Mouse (Mus musculus) heart, embryonic 10.5 days (tissue): ENCODE data around the gene Heg1. TPM values are rescaled to one million over a fixed set of nuclear protein-coding genes. Genes with fewer than 3 reads are reported as not detected.

Source experiments
- DNase-seq: peaks from one replicate; pipeline ENCODE4 v3.0.0-alpha.2; 2017; ENCODE audit warnings: low spot score
- H3K27ac ChIP-seq: fragments of 300-500 bp; sonication (generic); 2 replicates; pipeline ENCODE4 v1.5.1; 2016; ENCODE audit warnings: mild to moderate bottlenecking
- H3K27me3 ChIP-seq: fragments of 300-500 bp; sonication (generic); 2 replicates; pipeline ENCODE4 v1.6.1; 2016; ENCODE audit warnings: mild to moderate bottlenecking; ENCODE audit not compliant: poor library complexity, insufficient read depth, severe bottlenecking
- H3K36me3 ChIP-seq: fragments of 300-500 bp; sonication (generic); 2 replicates; pipeline ENCODE4 v1.6.1; 2016; ENCODE audit warnings: mild to moderate bottlenecking, moderate library complexity
- H3K4me1 ChIP-seq: fragments of 300-500 bp; sonication (generic); 2 replicates; pipeline ENCODE4 v1.6.1; 2016; ENCODE audit warnings: mild to moderate bottlenecking
- H3K4me3 ChIP-seq: fragments of 300-500 bp; sonication (generic); 2 replicates; pipeline ENCODE4 v1.5.1; 2016; ENCODE audit warnings: mild to moderate bottlenecking, moderate library complexity
- H3K9me3 ChIP-seq: fragments of 300-500 bp; sonication (generic); 2 replicates; pipeline ENCODE4 v1.6.1; 2016; ENCODE audit warnings: mild to moderate bottlenecking, moderate library complexity
- WGBS: fragments of 180-500 bp; shearing (Covaris S2); methylation state at CpG from one replicate; pipeline ENCODE4 v1.1.7; 2016; 5-methylcytosine and 5-hydroxymethylcytosine counted together
- polyA plus RNA-seq: library from polyadenylated mRNA; unstranded; fragments of >200 nt; fragmentation: Nextera tagmentation; extraction: Ambion mirVana; gene quantifications from 2 replicates; pipeline ENCODE4 v1.2.1, GENCODE M21; 2016

The Heg1 gene
- polyA plus RNA-seq, 1 experiment from 2014 or later = 26.3 TPM

GRCm38 (mm10) chr16:33797860-33798259 is 113.7 kb downstream of the Heg1 start:
- H3K36me3 ChIP-seq = no peaks in the 10 kb centered on the region
- H3K4me1 ChIP-seq = no peaks in the 10 kb centered on the region
- no peaks in the 10 kb centered on the region for H3K9me3 ChIP-seq
- DNase-seq = no peak
- no peak overlapping the region for H3K4me3 ChIP-seq
- no peaks in the 10 kb centered on the region for H3K27me3 ChIP-seq
- 44% methylated on average over 5 of the region's 5 CpGs for WGBS
- no peak overlapping the region for H3K27ac ChIP-seq

- 70% methylated on average over 3 of the region's 3 CpGs for WGBS
- no peak overlapping the region for H3K27ac ChIP-seq
- DNase-seq = no peak
- H3K36me3 ChIP-seq = no peaks in the 10 kb centered on the region
- H3K9me3 ChIP-seq = no peaks in the 10 kb centered on the region
- no peak overlapping the region for H3K4me3 ChIP-seq
- H3K4me1 ChIP-seq = no peaks in the 10 kb centered on the region
- H3K27me3 ChIP-seq = no peaks in the 10 kb centered on the region
Observed at GRCm38 (mm10) chr16:33810002-33810401, 125.8 kb downstream of the Heg1 start.

GRCm38 (mm10) chr16:33818413-33819165 is 134.4 kb downstream of the Heg1 start:
- no peak for DNase-seq
- no peaks in the 10 kb centered on the region for H3K36me3 ChIP-seq
- 78% methylated on average over 7 of the region's 7 CpGs for WGBS
- no peak overlapping the region for H3K27ac ChIP-seq
- H3K27me3 ChIP-seq = peaks cover 7% of the 10 kb centered on the region; the same call in 1 of the 2 replicates
- no peaks in the 10 kb centered on the region for H3K4me1 ChIP-seq
- no peak overlapping the region for H3K4me3 ChIP-seq
- H3K9me3 ChIP-seq = no peaks in the 10 kb centered on the region

DNA sequence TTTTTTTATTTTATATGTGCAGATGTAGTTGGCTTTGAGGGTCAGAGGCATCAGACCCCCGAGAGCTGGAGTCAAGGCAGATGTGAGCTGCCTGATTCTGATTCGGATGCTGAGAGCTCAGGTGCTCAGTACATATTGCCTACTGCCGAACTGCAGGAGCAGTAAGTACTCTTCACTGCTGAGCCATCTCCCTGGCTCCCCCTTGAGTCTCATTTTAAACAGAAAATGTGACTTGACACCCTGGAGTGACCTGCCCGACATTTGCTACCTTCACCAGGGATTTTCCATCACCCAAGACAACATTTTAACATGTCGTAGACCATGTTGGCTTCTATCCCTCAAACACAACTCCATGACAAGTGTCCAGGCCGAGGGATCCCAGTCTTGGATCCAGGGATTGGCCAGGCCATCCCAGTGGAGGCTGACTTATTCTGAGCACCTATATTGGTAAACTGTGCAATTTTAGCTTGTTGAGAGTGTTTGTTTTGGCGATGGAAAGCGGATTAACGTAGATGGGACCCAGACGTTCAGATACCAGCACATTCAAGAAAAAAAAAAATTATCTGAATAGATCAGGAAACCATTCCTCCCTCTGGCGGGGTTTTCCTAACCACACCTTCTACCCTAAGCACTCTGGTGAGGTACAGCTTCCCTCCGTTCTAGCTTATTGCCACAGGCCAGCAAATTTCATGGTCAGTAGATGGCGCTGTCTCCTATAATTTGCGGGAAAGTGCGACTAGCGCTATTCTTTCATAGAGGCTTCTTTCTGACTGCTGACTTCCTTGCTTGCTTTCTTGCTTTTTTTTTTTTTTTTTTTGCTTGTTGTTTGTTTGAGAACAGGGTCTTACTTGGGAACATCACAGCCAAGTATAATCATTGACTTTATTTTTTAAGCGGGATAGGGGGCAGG is 136.4 kb downstream of the Heg1 start:
- WGBS = 15% methylated on average over 17 of the region's 17 CpGs
- H3K4me3 ChIP-seq = no peak overlapping the region
- DNase-seq = peak; percentile 83

More for the DNA sequence above, 136.4 kb downstream of the Heg1 start:
- Histone ChIP-seq H3K36me3 (no peaks in the 10 kb centered on the region), H3K27me3 (peaks cover 7% of the 10 kb centered on the region; the same call in 1 of the 2 replicates), H3K9me3 (no peaks in the 10 kb centered on the region), H3K27ac (no peak overlapping the region), H3K4me1 (no peaks in the 10 kb centered on the region)

Other genes starting within 250 kb of the Heg1 start
- 0.99 and 1.6 TPM in 2 replicates for gene Slc12a8, start 167.0 kb upstream of the Heg1 start, polyA plus RNA-seq
- gene Muc13, start 109.7 kb downstream of the Heg1 start, polyA plus RNA-seq = 0.36 and 1.7 TPM in 2 replicates
- 35.0 and 37.3 TPM in 2 replicates for gene Itgb5, start 145.3 kb downstream of the Heg1 start, polyA plus RNA-seq